Mouse (Mus musculus): ENCODE measurements around the gene Mal.

Gene Mal

GRCm38 (mm10) chr2:127619311-127619710, 37.2 kb downstream of the Mal start:
- WGBS, result 93% methylated on average over 3 of the region's 3 CpGs

DNA sequence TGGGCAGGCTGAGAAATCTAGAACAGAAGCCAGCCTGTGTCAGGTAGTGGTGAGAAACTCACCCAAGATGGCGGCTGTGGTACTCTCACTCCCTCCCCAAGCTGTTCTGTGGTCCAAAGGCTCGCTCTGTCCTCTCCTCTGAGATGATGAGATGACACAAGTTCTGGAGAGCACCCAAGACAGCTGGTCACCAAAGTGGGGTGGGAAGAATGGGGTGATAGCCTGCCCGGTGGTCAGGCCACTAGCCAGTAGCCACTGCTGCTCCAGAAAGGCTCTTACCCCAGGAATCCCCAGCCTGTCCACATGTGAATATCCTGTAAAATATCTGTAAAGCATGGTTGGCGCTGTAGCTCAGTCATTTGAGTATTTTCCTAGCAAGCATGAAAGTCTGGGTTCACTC, 44.2 kb downstream of the Mal start:
- 87% methylated on average over 4 of the region's 4 CpGs for WGBS

DNA sequence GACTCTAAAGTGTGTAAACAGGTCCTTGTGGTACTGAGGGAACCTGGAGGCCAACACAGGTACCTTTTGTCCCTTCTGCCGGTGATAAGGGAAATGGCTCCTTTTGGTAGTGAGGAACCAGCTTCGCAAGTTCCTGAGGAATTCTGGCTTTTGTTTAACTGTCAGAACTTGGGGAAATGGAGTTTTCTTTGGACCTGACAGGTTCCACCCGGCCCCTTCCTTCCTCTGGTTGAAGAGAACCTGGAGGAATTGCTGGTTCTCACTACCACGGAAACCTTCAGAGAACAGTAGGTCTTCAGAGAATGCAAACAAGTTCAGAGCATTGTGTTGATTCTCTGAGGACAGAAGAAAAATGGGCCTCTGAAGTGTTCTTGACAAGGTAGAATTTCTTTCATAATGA, 45.1 kb downstream of the Mal start:
- 73% methylated on average over 4 of the region's 4 CpGs for WGBS

DNA sequence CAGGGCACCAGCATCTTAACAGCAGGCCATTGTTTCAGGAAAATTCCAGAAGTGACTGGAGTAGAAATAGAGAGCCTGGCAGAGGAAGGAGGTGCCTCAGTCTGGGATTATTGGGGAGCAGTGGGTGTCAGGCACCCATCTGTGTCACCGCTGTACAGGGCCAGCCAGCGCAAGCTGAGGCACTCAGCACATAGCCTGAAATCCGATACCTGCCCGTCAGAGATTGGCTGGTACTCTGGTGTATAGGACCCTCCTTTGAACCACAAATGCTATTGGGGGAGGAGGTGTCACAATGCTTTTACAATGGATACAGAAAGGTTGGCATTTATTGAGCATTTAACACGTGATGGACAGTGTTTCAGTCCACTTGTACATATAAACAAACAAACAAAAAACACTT, 47.5 kb downstream of the Mal start:
- 63% methylated on average over 5 of the region's 5 CpGs for WGBS

- WGBS, result 32% methylated on average over 3 of the region's 3 CpGs
Measured at GRCm38 (mm10) chr2:127608234-127608633, 48.3 kb downstream of the Mal start.

DNA sequence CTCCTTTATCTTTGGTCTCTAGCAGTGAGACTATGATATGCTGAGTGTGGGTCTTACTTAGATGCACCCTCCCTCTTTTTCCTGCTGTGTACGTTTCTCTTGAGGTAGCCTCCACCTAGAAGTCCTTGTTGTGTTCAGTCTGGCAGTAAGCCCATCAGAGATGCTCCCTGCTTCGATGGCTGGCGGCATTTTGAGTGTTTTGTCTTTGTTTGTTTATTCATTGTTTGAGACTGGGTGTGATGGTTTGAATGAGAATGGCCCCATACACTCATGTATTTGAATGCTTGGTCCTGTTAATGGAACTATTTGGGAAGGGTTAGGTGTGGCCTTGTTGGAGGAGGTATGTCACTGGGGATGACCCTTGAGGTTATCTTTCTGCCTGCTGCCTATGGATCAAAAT, 51.3 kb downstream of the Mal start:
- 70% methylated on average over 3 of the region's 3 CpGs for WGBS

GRCm38 (mm10) chr2:127603383-127603782, 53.1 kb downstream of the Mal start:
- 80% methylated on average over 6 of the region's 8 CpGs for WGBS

DNA sequence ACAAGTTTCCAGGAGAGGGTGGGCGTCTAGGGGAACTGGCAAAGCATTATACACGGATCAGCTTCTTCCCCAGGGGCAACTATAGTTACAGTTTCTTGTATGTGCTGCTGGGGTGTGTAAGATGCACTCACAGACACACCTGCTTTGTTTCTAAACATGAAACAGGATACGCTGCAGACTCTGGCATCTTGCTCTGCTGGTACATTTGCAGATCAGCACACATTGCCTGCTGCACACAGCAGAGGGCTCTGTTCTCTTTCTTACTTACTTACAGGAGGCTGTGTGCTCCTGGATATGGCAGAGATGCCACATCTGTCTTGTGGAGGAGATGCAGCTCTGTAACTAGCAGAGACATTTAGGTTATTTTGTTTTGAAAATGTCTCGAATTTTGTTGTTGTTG, 65.7 kb downstream of the Mal start:
- 64% methylated on average over 4 of the region's 4 CpGs for WGBS

DNA sequence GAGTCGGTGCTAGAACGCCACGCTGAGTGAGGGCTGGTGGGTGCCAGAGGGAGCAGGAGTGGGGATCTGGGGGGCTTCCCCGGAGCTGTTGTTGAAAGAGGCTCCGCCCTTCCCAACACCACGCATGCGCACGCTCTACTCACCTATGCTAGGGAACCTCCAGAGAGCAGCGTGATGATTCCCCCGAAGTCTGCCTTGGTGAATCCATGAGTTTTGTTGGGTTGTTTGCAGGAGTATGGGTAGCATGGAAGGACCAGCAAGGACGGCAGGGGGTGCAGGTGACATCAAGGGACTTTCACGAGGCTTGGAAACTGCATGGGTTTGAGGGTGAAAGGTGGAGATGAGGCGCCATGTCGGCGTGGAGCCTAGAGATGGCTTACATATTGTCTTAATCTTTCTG, 66.3 kb downstream of the Mal start:
- WGBS, result 80% methylated on average over 15 of the region's 15 CpGs

DNA sequence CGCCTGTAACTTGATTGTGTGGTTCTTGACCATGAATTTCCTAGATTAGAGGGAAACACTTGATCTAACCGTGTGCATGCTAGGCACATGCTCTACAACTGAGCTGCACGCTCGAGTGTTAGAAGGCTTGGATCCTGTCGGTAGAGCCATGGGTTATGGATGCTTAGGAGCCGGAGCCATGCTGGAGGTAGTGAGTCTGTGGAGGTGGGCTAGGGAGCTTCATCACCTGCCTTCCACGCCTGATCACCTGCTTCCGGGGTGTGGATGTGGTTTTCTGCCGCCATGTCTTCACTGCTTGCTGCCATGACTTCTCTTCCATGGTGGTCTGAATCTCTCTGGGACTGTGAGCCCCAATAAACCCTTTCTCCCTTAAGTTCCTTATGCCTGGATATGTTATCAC, 67.6 kb downstream of the Mal start:
- 89% methylated on average over 9 of the region's 9 CpGs for WGBS

- WGBS, result under 1% methylated on average over 22 of the region's 22 CpGs
Measured at GRCm38 (mm10) chr2:127587514-127587844, 69.0 kb downstream of the Mal start.

- 4% methylated on average over 39 of the region's 39 CpGs for WGBS
Measured at GRCm38 (mm10) chr2:127586694-127587513, 69.6 kb downstream of the Mal start, which contains the start of the genes Zfp661 and Mrps5. TSS of gene Zfp661 (minus strand) at chr2:127587094. TSS of gene Mrps5 (plus strand) at chr2:127587222.

GRCm38 (mm10) chr2:127584436-127584858, 72.0 kb downstream of the Mal start:
- under 1% methylated on average over 24 of the region's 24 CpGs for WGBS

Measured in cerebral cortex, adult 2 months (tissue).